Mouse (Mus musculus): ENCODE results near the gene Guk1. TPM values are rescaled to one million over a fixed set of nuclear protein-coding genes. Genes with fewer than 3 reads are reported as not detected.

Gene Guk1
- polyA plus RNA-seq, 2 experiments, result 40.2 to 64.2 TPM

DNA sequence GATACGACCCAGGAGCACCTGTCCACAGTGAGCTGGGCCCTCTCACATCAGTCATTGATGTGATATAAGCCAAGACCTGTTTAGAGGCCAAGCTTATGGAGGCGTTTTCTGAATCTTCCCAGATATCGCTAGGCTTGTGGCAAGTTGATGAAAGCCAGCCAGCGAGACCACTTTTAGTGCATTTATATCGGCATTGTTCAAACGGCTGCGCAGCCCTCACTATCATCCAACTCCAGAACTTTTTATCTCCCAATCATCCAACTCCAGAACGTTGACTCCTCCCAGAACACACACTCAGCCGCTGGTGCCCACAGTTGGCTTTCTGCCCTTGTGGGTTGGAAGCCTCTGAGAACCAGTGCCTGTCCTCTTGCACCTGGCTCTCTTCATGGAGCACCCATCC, 27.6 kb downstream of the Guk1 start:
- H3K27ac ChIP-seq, result peak overlapping the region; percentile 100
- DNase-seq (ENCODE audit: low read depth in 3 of 3, low spot score in 3 of 3) (peak; percentile 93 to 96 (median 94)), ATAC-seq (ENCODE audit: insufficient read depth) (peak; percentile 75)
- peak overlapping the region; percentile 98 for H3K9ac ChIP-seq (replicated peaks)
- peak overlapping the region; percentile 89 for H3K4me2 ChIP-seq (ENCODE audit: low read depth)
- H3K9me3 ChIP-seq (ENCODE audit: control insufficient read depth, low read length), result no peaks in the 10 kb centered on the region
- WGBS (ENCODE audit: insufficient replicate concordance), result 10% methylated on average over 9 of the region's 9 CpGs
- H3K27me3 ChIP-seq (ENCODE audit: control insufficient read depth, insufficient read depth, low read length), result no peaks in the 10 kb centered on the region
- H3K4me3 ChIP-seq (ENCODE audit: insufficient read depth in 1 of 2, low read depth in 2 of 2, low read length in 2 of 2), result peak overlapping the region; percentile 72 to 85
- H3K4me1 ChIP-seq (replicated peaks; ENCODE audit: control insufficient read depth in 2 of 2, insufficient read depth in 2 of 2, low read length in 1 of 2), result peaks cover 34 to 36% of the 10 kb centered on the region in 2 experiments
- 0 out of 2 replicates have a peak, but pooled peaks have one; percentile 3 for TF ChIP-seq CTCF (IDR thresholded peaks at IDR 0.05; ENCODE audit: low read depth)
- TF ChIP-seq EP300 (IDR thresholded peaks at IDR 0.05; ENCODE audit: low read depth), result peak; percentile 95
- H3K36me3 ChIP-seq (replicated peaks; ENCODE audit: control insufficient read depth, insufficient read depth, low read depth), result peaks cover 8% of the 10 kb centered on the region

DNA sequence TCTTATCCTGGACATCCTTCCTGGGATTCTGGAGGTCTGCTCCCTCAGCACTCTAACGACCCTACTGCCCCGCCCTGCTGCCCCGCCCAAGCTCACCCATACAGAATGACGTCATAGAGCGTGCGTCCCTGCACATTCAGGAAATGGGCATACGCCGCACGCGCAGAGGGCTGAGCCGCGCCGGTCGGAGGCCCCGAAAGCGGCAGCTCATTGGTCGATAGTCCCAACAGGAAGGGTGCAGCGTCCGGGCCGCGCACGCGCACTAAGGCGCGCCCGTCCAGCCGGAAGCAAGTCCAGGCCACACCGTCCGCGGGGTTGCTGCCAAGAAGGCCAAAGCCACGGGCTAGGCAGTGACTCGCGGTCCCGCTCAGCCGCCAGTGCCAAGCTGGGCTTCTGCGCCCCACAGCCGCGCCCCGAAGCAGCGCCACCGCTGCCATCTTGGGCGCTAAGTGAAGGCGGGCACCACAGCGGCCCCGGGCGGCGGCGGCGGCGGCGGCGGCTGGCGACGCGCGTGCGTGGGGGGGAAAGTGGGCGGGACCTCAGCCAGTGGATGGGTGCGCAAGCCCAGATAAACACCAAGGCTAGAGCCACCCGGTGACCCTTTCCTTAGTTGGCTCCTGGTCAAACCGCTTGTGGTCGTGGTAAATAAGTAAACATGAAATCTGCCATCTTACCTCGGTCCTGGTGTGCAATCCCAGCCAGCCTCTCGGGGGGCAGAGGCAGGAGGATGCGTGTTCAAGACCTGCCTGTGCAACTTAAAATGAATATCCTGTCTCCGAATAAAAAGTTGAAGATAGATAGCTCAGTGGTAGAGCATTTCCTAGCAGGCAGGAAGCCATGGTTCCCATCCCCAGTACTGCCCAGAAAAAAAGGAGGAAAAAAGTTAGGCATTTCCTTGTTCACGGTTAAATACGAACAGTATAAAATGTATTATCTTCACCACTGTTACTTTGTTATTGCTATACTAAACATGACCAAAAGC, 28.5 kb downstream of the Guk1 start, which contains the start of gene Iba57:
Iba57 (minus strand) TSS at position 485 of the 982 bp plus-strand sequence.
- Histone ChIP-seq H3K27me3 (ENCODE audit: control insufficient read depth, insufficient read depth, low read length) (no peaks in the 10 kb centered on the region), H3K9me3 (ENCODE audit: control insufficient read depth, low read length) (no peaks in the 10 kb centered on the region), H3K4me1 (replicated peaks; ENCODE audit: control insufficient read depth in 2 of 2, insufficient read depth in 2 of 2, low read length in 1 of 2) (peaks cover 34 to 36% of the 10 kb centered on the region in 2 experiments), H3K36me3 (replicated peaks; ENCODE audit: control insufficient read depth, insufficient read depth, low read depth) (peaks cover 12% of the 10 kb centered on the region), H3K4me3 (ENCODE audit: insufficient read depth in 1 of 2, low read depth in 2 of 2, low read length in 2 of 2) (peak within 1 kb of the TSS; percentile 72 to 85), H3K9ac (replicated peaks) (peak within 1 kb of the TSS; percentile 98), H3K27ac (peak within 1 kb of the TSS; percentile 100), H3K4me2 (ENCODE audit: low read depth) (peak within 1 kb of the TSS; percentile 89)
- under 1% methylated on average over 67 of the region's 68 CpGs for WGBS (ENCODE audit: insufficient replicate concordance)
- peak; percentile 89 for ATAC-seq (ENCODE audit: insufficient read depth)
- DNase-seq (ENCODE audit: low read depth in 3 of 3, low spot score in 3 of 3), result peak; percentile 96 to 97 (median 97)
- no peak; the same call in 1 of the 2 replicates for TF ChIP-seq EP300 (IDR thresholded peaks at IDR 0.05; ENCODE audit: low read depth)
- TF ChIP-seq CTCF (IDR thresholded peaks at IDR 0.05; ENCODE audit: low read depth), result peak; percentile 34

DNA sequence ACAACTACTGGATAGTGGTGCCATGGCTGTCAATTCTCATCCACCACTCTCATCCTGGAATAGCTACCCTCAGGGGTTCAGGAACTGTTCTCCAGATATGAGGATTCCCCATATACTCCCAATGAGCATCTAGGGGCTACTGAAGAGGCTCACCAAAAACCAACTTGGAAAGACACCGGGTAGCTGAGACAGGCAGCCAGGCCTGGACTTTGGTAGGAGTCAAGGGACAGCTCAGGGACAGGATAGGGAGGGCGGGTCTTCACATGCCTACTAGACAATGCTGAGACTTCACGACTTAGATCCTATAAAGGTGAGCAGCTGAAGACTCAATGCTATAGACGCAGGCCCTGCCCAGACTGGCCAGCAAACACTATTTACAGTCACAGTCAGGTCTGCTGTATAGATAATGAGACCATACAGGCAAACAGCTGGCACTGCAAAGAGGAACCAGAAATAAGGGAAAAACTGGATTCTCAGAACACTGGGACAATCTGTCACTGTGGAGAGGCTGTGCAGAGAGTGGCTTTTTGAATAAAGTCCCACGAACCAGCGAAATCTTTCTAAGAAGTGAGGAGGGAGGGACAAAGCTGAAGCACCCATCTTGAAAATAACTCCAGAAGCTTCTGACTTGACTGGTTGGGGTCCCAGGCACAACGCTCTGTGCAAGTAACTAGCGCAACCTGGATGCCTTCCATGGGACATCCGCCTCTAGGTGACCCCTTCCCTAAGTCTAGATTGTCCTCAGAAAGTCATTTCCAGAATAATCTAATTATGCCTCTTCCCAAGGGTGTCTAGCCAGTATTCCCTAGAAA, 29.4 kb downstream of the Guk1 start:
- ATAC-seq (ENCODE audit: insufficient read depth) (no peak), DNase-seq (ENCODE audit: low read depth in 3 of 3, low spot score in 3 of 3) (peak in 1 of 3 experiments; percentile 70)
- H3K9ac ChIP-seq (replicated peaks), result peak overlapping the region; percentile 73
- peak overlapping the region; percentile 72 to 85 for H3K4me3 ChIP-seq (ENCODE audit: insufficient read depth in 1 of 2, low read depth in 2 of 2, low read length in 2 of 2)
- peak overlapping the region; percentile 89 for H3K4me2 ChIP-seq (ENCODE audit: low read depth)
- no peaks in the 10 kb centered on the region for H3K9me3 ChIP-seq (ENCODE audit: control insufficient read depth, low read length)
- WGBS (ENCODE audit: insufficient replicate concordance), result 42% methylated on average over 9 of the region's 9 CpGs
- no peaks in the 10 kb centered on the region for H3K27me3 ChIP-seq (ENCODE audit: control insufficient read depth, insufficient read depth, low read length)
- H3K36me3 ChIP-seq (replicated peaks; ENCODE audit: control insufficient read depth, insufficient read depth, low read depth), result peaks cover 21% of the 10 kb centered on the region
- peak overlapping the region; percentile 100 for H3K27ac ChIP-seq
- TF ChIP-seq CTCF (IDR thresholded peaks at IDR 0.05; ENCODE audit: low read depth) (no peak), EP300 (IDR thresholded peaks at IDR 0.05; ENCODE audit: low read depth) (peak; percentile 8; the same call in 1 of the 2 replicates)
- peaks cover 34 to 36% of the 10 kb centered on the region in 2 experiments for H3K4me1 ChIP-seq (replicated peaks; ENCODE audit: control insufficient read depth in 2 of 2, insufficient read depth in 2 of 2, low read length in 1 of 2)

DNA sequence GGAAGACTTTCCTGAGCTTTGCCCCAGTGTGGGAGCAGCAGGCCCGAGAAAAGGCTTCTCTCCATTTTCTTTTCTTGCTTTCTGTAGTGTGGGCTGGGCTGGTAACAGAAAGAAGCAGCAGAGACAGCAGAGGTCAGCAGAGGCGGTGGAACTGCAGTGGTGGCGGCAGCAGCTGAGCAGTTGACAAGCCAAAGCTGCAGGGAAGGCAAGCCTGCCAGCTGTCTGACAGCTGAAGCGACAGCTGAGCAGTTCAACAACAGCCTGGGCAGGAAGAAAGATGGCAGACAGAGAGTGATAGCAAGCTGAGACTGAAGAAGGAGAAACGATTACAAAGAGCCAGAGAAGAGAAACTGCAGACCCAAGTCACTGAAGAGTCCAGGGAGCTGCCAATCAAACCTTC, 30.6 kb downstream of the Guk1 start:
- no peak for DNase-seq (ENCODE audit: low read depth in 3 of 3, low spot score in 3 of 3)
- WGBS (ENCODE audit: insufficient replicate concordance), result 76% methylated on average over 5 of the region's 5 CpGs
- Histone ChIP-seq H3K9me3 (ENCODE audit: control insufficient read depth, low read length) (no peaks in the 10 kb centered on the region), H3K4me2 (ENCODE audit: low read depth) (peak overlapping the region; percentile 89), H3K36me3 (replicated peaks; ENCODE audit: control insufficient read depth, insufficient read depth, low read depth) (peaks cover 28% of the 10 kb centered on the region), H3K27me3 (ENCODE audit: control insufficient read depth, insufficient read depth, low read length) (no peaks in the 10 kb centered on the region), H3K27ac (no peak overlapping the region), H3K4me1 (replicated peaks; ENCODE audit: control insufficient read depth in 2 of 2, insufficient read depth in 2 of 2, low read length in 1 of 2) (peaks cover 29 to 33% of the 10 kb centered on the region in 2 experiments), H3K9ac (replicated peaks) (no peak overlapping the region), H3K4me3 (ENCODE audit: insufficient read depth in 1 of 2, low read depth in 2 of 2, low read length in 2 of 2) (no peak overlapping the region)
- ATAC-seq (ENCODE audit: insufficient read depth), result no peak
- no peak for TF ChIP-seq EP300 (IDR thresholded peaks at IDR 0.05; ENCODE audit: low read depth)

Measured in liver, embryonic 14.5 days (tissue).